12 mouse cellular contexts compared by ENCODE assay signal in the genomic region with DNA sequence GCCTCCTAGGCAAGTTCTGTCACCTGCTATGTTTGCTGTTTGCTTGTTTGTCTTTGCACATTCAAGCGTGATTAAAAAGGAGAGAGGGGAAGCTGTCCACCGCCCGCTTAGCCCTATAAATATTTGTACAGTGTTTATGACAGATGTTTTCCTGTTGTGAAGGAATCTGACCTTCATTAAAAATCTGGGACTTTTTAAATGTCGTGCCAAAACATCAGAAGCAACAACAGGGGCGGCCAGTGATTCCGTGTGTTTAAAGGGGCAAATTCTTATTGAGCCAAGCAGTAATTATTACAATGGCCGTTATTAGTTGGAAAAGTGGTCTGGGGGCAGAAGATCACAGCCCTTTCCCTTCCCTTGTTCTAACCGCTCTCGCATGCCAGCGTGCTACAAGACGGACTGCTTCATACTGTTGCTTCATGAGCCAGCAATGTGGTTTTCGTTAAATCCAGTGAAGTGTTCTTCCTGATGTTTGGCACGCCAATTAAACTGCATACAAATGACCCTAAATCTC.
A peak's percentile ranks its signal among the peaks of the same experiment; 100 is the strongest.
DNase-seq lines count a peak whose midpoint lies in the region; ATAC-seq and TF ChIP-seq lines count a peak whose summit lies in the region.
"Had no signal": no experiment of that assay in that cellular context is flagged by ENCODE, and none has a peak within 500 bp of the region (broad histone marks: within the 10 kb centered on the region; RNA-seq: fewer than 3 reads in every experiment).

No protein-coding gene starts in this region.

- H3K27me3 ChIP-seq in forebrain, embryonic 10.5 days (ENCODE audit: poor library complexity, severe bottlenecking): no peaks in the 10 kb centered on the region
- no peaks in the 10 kb centered on the region for H3K27me3 ChIP-seq in forebrain, embryonic 16.5 days (replicated peaks; ENCODE audit: control insufficient read depth, insufficient read depth, low read length)
- no peaks in the 10 kb centered on the region for H3K27me3 ChIP-seq in lung, embryonic 15.5 days

- H3K9me3 ChIP-seq in forebrain, embryonic 10.5 days: no peaks in the 10 kb centered on the region
- H3K9me3 ChIP-seq in forebrain, embryonic 16.5 days (ENCODE audit: control insufficient read depth, low read length): no peaks in the 10 kb centered on the region
- H3K9me3 ChIP-seq in lung, embryonic 15.5 days: no peaks in the 10 kb centered on the region

- no peak overlapping the region for H3K4me2 ChIP-seq in forebrain, embryonic 16.5 days (ENCODE audit: low read length)
- H3K4me2 ChIP-seq in lung, embryonic 15.5 days: no peak overlapping the region

- H3K4me3 ChIP-seq in forebrain, embryonic 10.5 days: no peak overlapping the region
- no peak overlapping the region for H3K4me3 ChIP-seq in forebrain, embryonic 16.5 days (replicated peaks; ENCODE audit: low read length)
- H3K4me3 ChIP-seq in lung, embryonic 15.5 days: no peak overlapping the region
- no peak overlapping the region for H3K4me3 ChIP-seq in lung, adult 2 months (replicated peaks; ENCODE audit: extremely low read depth, low read depth, low read length)
- H3K4me3 ChIP-seq: left cerebral cortex, adult 2 months had no signal

- no peaks in the 10 kb centered on the region for H3K36me3 ChIP-seq in forebrain, embryonic 10.5 days (replicated peaks)
- no peaks in the 10 kb centered on the region for H3K36me3 ChIP-seq in forebrain, embryonic 16.5 days (ENCODE audit: control insufficient read depth, insufficient read depth)
- no peaks in the 10 kb centered on the region for H3K36me3 ChIP-seq in lung, embryonic 15.5 days

- ATAC-seq in forebrain, embryonic 16.5 days: no peak
- peak; percentile 69; the same call in 1 of the 2 replicates for ATAC-seq in lung, embryonic 15.5 days (ENCODE audit: borderline replicate concordance, extremely low read depth, low FRiP score, low TSS enrichment)

- no peak overlapping the region for H3K9ac ChIP-seq in forebrain, embryonic 16.5 days (replicated peaks; ENCODE audit: low read depth, low read length)
- H3K9ac ChIP-seq in lung, embryonic 15.5 days: no peak overlapping the region

- TF ChIP-seq CTCF in lung, adult 2 months (IDR thresholded peaks at IDR 0.05; ENCODE audit: insufficient read depth, low read length): no peak

- no peak for TF ChIP-seq POLR2A in lung, adult 2 months (IDR thresholded peaks at IDR 0.05; ENCODE audit: borderline replicate concordance, extremely low read depth, low read depth, low read length)

- peaks cover 35% of the 10 kb centered on the region for H3K4me1 ChIP-seq in forebrain, embryonic 10.5 days
- H3K4me1 ChIP-seq in forebrain, embryonic 16.5 days (replicated peaks; ENCODE audit: control insufficient read depth, insufficient read depth, low read length): peaks cover 12% of the 10 kb centered on the region; the same call in 1 of the 2 replicates
- peaks cover 5% of the 10 kb centered on the region; the same call in 1 of the 2 replicates for H3K4me1 ChIP-seq in lung, embryonic 15.5 days
- 0 out of 2 replicates have a peak, but pooled peaks cover 2% of the 10 kb centered on the region for H3K4me1 ChIP-seq in lung, adult 2 months (ENCODE audit: control insufficient read depth, insufficient read depth, low read length)

- peak overlapping the region; percentile 81 for H3K27ac ChIP-seq in forebrain, embryonic 10.5 days
- no peak overlapping the region for H3K27ac ChIP-seq in forebrain, embryonic 16.5 days (ENCODE audit: low read length)
- H3K27ac ChIP-seq in lung, embryonic 15.5 days: no peak overlapping the region
- H3K27ac ChIP-seq: left cerebral cortex, adult 2 months; stomach, postnatal 0 days had no signal

- 24% methylated on average over 13 of the region's 13 CpGs for whole genome bisulfite sequencing in forebrain, embryonic 10.5 days
- WGBS in forebrain, embryonic 16.5 days: 7% methylated on average over 13 of the region's 13 CpGs
- WGBS in lung, embryonic 15.5 days: 17% methylated on average over 13 of the region's 13 CpGs
- 27% methylated on average over 13 of the region's 13 CpGs for WGBS in lung, adult 2 months

- DNase-seq in forebrain, embryonic 10.5 days (ENCODE audit: extremely low spot score, low spot score): no peak
- DNase-seq in lung, adult 2 months: no peak
- peak; percentile 85 for DNase-seq in forelimb bud, embryonic 11.5 days (ENCODE audit: low read depth, low spot score)
- DNase-seq in lung, postnatal 4 days: peak; percentile 30 to 72
- no peak for DNase-seq in spleen, adult 12 weeks (ENCODE audit: low spot score)
- DNase-seq in cerebellum, adult 9-10 months: no peak
- DNase-seq: gastrocnemius, postnatal 14 days; right cerebral cortex, postnatal 14 days had no signal

Comparison
In these comparisons a context has a peak if more than half of its experiments do, and no peak if none do; other contexts are left out.
1. DNase-seq: peak in forelimb bud, embryonic 11.5 days (single experiment) and lung, postnatal 4 days (2 of 2); none in forebrain, embryonic 10.5 days (single experiment), lung, adult 2 months (single experiment), spleen, adult 12 weeks (single experiment) and cerebellum, adult 9-10 months (single experiment).